Mouse (Mus musculus) brain, embryonic 14.5 days (tissue): ENCODE results near the gene Cipc.

Source experiments
- CTCF ChIP-seq: fragments of 200-500 bp; IDR thresholded peaks from 2 replicates; pipeline ENCODE4 v1.5.1; 2012; ENCODE audit warnings: inconsistent platforms, mild to moderate bottlenecking, moderate library complexity, borderline replicate concordance; ENCODE audit not compliant: insufficient read depth, insufficient read length; ENCODE audit errors: extremely low read depth
- POLR2A ChIP-seq: fragments of 200-500 bp; IDR thresholded peaks from 2 replicates; pipeline ENCODE4 v1.6.1; 2012; ENCODE audit warnings: mild to moderate bottlenecking, inconsistent platforms, borderline replicate concordance; ENCODE audit not compliant: poor library complexity, insufficient read depth, insufficient read length, severe bottlenecking; ENCODE audit errors: extremely low read depth

DNA sequence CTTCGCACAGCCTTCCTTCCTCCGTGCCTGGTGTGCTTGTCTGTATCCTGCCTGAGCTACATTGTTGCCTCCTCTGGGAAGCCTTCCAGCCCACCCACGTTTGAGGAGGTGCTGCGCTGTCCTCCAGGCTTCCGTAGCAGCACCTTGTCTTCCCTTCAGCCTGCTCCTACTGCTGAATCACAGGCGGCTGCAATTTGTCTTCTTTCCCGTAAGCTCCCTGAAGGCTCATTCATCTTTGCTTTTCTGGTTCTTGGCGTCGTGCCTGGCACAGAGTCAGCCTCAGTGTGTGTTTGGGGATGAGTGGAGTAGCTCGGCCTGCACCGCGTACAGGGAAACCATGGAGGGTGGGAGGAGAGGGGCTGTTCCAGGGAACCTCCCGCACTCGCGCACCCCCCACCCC is 31.0 kb downstream of the Cipc start:
- TF ChIP-seq CTCF = no peak
- TF ChIP-seq POLR2A = no peak
